Mouse (Mus musculus): ENCODE measurements around the gene Hbs1l. TPM values are rescaled to one million over a fixed set of nuclear protein-coding genes. Genes with fewer than 3 reads are reported as not detected.

Gene Hbs1l
- polyA plus RNA-seq, 1 experiment from 2014 or later, result 127 TPM

DNA sequence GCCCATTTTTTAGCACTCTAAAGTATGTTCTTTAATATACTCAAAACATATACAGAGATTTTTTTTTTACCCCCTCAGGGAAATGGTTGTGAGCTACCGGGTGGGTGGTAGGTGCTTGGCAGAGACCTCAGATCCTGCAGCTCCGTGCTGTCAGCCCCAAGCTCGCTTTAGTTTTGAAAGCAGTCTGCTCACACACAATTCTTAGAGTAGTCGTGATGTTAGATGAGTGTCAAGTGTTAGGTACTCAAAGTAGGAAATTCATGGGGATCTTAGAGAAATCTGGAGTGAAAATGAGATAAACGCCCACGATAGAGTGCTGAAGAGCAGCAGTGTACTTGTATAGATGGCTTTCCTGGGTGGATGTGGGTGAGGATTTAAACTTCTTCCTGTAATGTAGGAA, 24.8 kb downstream of the Hbs1l start:
- Histone ChIP-seq H3K27me3 (ENCODE audit: poor library complexity, severe bottlenecking) (no peaks in the 10 kb centered on the region), H3K36me3 (replicated peaks) (peaks cover 32% of the 10 kb centered on the region), H3K27ac (no peak overlapping the region), H3K9me3 (no peaks in the 10 kb centered on the region), H3K4me1 (no peaks in the 10 kb centered on the region), H3K4me3 (no peak overlapping the region)
- 96% methylated on average over 6 of the region's 6 CpGs for WGBS
- DNase-seq (ENCODE audit: extremely low spot score, low spot score), result no peak

DNA sequence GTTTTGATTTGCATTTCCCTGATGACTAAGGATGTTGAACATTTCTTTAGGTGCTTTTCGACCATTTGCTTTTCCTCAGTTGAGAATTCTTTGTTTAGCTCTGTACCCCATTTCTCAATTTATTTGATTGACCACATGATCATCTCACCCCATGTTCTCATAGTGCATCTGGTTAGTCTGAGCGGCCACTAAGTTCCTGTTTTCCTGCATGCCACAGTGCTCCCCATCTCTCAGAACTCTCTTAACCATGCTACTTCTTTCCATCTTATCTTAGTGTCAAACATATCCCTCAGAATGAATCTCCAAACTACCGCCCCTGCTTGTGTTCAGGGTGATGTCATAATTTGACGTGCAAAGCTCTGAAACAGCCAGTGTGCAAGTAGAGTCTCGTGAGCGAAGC, 30.6 kb downstream of the Hbs1l start:
- H3K4me1 ChIP-seq, result no peaks in the 10 kb centered on the region
- no peak overlapping the region for H3K27ac ChIP-seq
- H3K27me3 ChIP-seq (ENCODE audit: poor library complexity, severe bottlenecking), result no peaks in the 10 kb centered on the region
- WGBS, result 96% methylated on average over 6 of the region's 6 CpGs
- no peak for DNase-seq (ENCODE audit: extremely low spot score, low spot score)
- H3K36me3 ChIP-seq (replicated peaks), result peaks cover 30% of the 10 kb centered on the region
- H3K9me3 ChIP-seq, result no peaks in the 10 kb centered on the region
- no peak overlapping the region for H3K4me3 ChIP-seq

DNA sequence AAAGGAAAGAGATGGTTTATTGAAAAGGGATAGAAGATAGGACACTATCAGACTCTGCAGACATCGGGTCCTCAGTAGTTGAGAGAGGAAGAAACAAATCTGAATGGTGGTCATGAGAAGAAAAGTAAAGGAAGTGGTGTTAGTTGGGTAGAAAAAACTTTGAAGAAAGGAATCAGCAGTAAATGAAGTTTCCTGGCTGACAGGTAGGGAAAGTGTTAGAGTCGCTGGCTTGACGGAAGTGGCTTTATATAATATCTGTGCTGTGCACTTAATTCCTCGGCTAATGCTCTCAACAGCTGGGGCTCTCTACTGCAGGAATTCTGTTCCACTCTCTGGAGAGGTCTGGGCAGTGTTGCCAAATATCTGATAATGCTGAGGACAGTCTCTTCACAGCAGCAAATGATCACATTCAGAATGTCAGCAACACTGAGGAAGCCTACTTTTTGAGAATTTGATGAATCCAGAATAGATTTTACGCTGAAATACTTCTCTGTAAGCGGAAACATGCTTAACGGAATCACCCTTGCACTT, 31.9 kb downstream of the Hbs1l start:
- Histone ChIP-seq H3K27ac (no peak overlapping the region), H3K36me3 (replicated peaks) (peaks cover 40% of the 10 kb centered on the region), H3K27me3 (ENCODE audit: poor library complexity, severe bottlenecking) (no peaks in the 10 kb centered on the region), H3K4me1 (no peaks in the 10 kb centered on the region), H3K4me3 (no peak overlapping the region), H3K9me3 (no peaks in the 10 kb centered on the region)
- no peak for DNase-seq (ENCODE audit: extremely low spot score, low spot score)
- 94% methylated on average over 7 of the region's 7 CpGs for WGBS

DNA sequence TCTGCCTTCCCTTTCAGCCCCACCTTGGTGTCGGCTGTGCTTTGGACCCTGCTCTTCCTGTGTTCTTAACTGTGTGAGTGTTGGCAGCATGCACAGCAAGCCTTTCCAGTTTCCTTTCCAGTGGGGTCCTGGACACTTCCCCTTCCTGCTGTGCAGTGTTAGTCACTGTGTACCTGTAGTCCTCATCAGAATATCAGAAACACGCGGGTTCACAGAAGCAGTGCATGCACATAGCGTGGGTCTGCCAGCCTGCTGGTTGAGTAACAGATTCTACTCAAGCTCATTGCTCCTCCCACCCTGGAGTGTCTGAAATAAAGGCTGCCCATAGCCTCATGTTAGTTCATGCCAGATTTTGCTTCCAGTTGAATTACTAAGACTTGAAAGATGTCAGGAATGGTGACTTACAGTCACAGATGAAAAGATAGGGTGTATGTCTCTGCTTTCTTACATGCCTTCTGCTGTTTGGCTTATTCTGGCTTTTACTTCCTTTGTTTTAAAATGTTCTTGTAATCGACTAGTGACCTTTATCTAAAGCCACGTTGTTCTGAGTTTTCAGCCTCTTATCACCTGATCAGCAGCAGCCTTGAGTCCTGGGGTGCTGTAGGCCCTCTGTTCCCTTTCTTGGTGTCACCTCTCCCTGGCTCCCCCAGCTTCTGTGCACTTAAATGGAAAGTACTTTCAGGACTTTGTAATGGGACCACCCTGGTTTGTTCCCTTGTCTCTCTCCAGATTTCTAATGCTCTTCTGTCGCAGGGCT, 38.7 kb downstream of the Hbs1l start:
- DNase-seq (ENCODE audit: extremely low spot score, low spot score), result no peak
- Histone ChIP-seq H3K27ac (no peak overlapping the region), H3K36me3 (replicated peaks) (peaks cover 87% of the 10 kb centered on the region), H3K4me1 (no peaks in the 10 kb centered on the region), H3K27me3 (ENCODE audit: poor library complexity, severe bottlenecking) (no peaks in the 10 kb centered on the region), H3K9me3 (peaks cover 10% of the 10 kb centered on the region; the same call in 1 of the 2 replicates), H3K4me3 (no peak overlapping the region)
- 90% methylated on average over 7 of the region's 7 CpGs for WGBS

DNA sequence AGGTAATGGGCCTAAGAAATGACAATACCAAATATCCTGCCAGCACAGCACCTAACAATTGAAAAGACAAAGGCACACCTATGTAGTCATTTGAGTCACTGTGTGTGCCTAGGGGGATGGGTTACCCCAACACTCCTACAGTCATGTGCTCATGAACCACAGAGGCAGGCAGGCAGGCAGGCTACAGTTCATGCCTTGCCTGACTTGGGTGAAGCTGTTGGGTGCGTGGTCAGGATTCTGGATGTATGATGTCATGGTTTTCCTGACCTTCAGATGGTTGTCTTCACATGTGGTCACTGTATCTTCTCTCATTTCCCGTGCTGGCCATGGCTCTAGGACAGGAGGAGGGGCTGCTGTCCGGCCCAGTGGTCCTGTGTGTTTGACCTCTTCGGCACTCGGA, 39.8 kb downstream of the Hbs1l start:
- Histone ChIP-seq H3K4me1 (no peaks in the 10 kb centered on the region), H3K9me3 (peaks cover 10% of the 10 kb centered on the region; the same call in 1 of the 2 replicates), H3K27ac (no peak overlapping the region), H3K36me3 (replicated peaks) (peaks cover 86% of the 10 kb centered on the region), H3K4me3 (no peak overlapping the region), H3K27me3 (ENCODE audit: poor library complexity, severe bottlenecking) (no peaks in the 10 kb centered on the region)
- no peak for DNase-seq (ENCODE audit: extremely low spot score, low spot score)
- 94% methylated on average over 5 of the region's 5 CpGs for WGBS

DNA sequence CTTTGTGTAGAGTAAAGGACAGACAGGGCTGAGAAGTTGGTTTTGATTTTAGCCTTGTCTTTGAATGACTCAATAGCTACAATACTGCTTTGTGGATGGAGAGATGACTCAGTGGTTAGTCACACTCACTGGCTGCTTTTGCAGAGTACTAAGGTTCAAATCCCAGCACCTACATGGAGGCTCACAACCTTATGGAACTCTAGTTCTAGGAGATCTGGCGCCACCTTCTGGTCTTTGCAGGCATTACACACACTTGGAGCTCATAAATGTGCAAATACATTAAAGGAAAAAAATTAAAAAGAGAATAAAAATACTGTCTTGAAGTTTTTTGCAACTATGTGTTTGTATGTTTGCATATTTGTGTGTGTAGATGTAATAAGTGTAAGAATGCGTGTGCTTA, 41.4 kb downstream of the Hbs1l start:
- no peak overlapping the region for H3K4me3 ChIP-seq
- H3K27ac ChIP-seq, result no peak overlapping the region
- H3K9me3 ChIP-seq, result peaks cover 10% of the 10 kb centered on the region; the same call in 1 of the 2 replicates
- no peak for DNase-seq (ENCODE audit: extremely low spot score, low spot score)
- peaks cover 6% of the 10 kb centered on the region; the same call in 1 of the 2 replicates for H3K4me1 ChIP-seq
- peaks cover 86% of the 10 kb centered on the region for H3K36me3 ChIP-seq (replicated peaks)
- 61% methylated on average over 2 of the region's 2 CpGs for WGBS
- H3K27me3 ChIP-seq (ENCODE audit: poor library complexity, severe bottlenecking), result no peaks in the 10 kb centered on the region

DNA sequence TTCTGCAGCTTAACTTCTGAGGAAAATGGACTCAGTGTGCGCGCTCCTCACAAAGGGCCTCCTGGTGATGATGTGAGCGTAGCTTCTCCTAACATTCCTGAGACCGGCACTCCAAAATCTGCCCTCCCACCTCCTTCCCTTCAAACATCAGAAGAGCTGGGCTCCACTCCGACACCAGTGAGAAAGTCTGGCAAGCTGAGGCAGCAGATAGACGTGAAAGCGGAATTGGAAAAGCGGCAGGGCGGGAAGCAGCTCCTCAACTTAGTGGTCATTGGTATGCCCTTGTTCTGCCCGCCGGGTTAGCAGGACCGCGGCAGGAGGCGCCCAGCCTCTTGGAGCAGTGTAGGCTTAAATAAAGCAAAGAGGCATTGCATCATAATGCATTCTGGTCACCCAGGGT, 45.9 kb downstream of the Hbs1l start:
- no peak overlapping the region for H3K27ac ChIP-seq
- H3K4me3 ChIP-seq, result no peak overlapping the region
- 76% methylated on average over 14 of the region's 14 CpGs for WGBS
- H3K27me3 ChIP-seq (ENCODE audit: poor library complexity, severe bottlenecking), result no peaks in the 10 kb centered on the region
- peaks cover 81% of the 10 kb centered on the region for H3K36me3 ChIP-seq (replicated peaks)
- DNase-seq (ENCODE audit: extremely low spot score, low spot score), result no peak
- H3K9me3 ChIP-seq, result peaks cover 6% of the 10 kb centered on the region; the same call in 1 of the 2 replicates
- peaks cover 16% of the 10 kb centered on the region for H3K4me1 ChIP-seq

DNA sequence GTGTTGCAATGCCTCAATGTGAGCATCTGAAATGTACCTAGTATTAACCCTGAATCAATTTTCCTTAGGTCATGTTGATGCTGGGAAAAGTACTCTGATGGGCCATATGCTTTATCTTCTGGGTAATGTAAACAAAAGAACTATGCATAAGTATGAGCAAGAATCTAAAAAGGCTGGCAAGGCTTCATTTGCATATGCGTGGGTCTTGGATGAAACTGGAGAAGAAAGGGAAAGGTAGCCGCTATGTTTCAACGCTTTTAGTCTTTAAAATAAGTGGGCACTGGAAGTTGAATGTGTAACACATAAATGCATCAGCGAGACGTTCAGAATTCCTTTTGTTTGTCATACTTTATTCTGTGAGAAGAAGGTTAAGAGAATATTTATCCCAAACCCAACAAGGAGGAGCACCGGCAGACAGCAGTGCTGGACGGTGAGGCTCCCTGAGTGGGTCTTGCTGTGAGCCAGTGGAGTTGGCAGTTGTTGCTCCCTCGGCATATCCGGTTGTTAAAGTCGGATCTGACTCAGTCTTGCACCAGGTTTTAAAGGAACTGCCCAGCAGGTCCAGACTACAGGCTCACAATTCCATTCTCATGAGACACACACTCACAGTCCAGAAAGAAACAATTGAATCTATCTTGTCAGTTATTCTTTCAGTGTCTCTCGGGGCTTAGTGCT, 46.7 kb downstream of the Hbs1l start:
- DNase-seq (ENCODE audit: extremely low spot score, low spot score), result no peak
- no peaks in the 10 kb centered on the region for H3K27me3 ChIP-seq (ENCODE audit: poor library complexity, severe bottlenecking)
- no peak overlapping the region for H3K27ac ChIP-seq
- WGBS, result 91% methylated on average over 11 of the region's 11 CpGs
- H3K36me3 ChIP-seq (replicated peaks), result peaks cover 81% of the 10 kb centered on the region
- H3K4me3 ChIP-seq, result no peak overlapping the region
- H3K4me1 ChIP-seq, result peaks cover 16% of the 10 kb centered on the region
- no peaks in the 10 kb centered on the region for H3K9me3 ChIP-seq

DNA sequence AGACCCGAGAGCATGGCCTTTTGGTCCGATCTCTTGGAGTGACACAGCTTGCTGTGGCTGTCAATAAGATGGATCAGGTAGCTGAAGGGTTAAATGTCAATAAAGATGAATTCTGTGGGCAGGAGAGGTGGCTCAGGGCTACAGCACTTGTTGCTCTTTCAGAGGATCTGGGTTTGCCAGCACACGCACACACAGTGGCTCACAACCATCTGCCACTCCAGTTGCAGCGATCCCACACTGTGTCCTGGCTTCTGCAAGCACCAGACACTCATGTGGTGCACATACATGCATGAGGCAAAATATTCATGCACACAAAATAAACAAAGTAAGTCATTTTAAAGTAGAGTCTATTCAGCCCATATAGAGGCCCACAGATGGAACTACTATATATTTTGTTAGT, 51.6 kb downstream of the Hbs1l start:
- no peak overlapping the region for H3K27ac ChIP-seq
- H3K9me3 ChIP-seq, result no peaks in the 10 kb centered on the region
- no peak overlapping the region for H3K4me3 ChIP-seq
- WGBS, result 95% methylated on average over 4 of the region's 4 CpGs
- H3K27me3 ChIP-seq (ENCODE audit: poor library complexity, severe bottlenecking), result no peaks in the 10 kb centered on the region
- DNase-seq (ENCODE audit: extremely low spot score, low spot score), result no peak
- peaks cover 72% of the 10 kb centered on the region for H3K36me3 ChIP-seq (replicated peaks)
- H3K4me1 ChIP-seq, result peaks cover 11% of the 10 kb centered on the region

DNA sequence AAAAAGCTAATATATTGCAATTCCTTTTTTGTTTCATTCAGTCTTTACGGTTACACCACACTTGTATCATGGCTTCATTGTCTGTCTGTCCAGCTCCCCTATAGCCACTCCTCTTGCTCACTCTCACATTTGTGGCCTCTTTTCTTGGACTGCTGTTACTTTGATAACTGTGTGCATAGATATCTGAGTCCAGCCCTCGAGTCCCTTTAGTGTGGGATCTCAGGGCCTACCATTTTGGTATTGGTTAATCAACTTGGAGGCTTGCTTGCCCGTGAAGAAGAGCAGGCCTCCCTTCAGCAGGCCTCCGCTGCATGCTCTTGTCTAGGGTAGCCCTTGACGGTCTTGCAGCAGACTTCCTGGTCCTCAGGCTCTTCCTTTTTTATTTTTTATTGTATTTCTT, 53.7 kb downstream of the Hbs1l start:
- no peaks in the 10 kb centered on the region for H3K27me3 ChIP-seq (ENCODE audit: poor library complexity, severe bottlenecking)
- WGBS, result 97% methylated on average over 5 of the region's 5 CpGs
- H3K9me3 ChIP-seq, result no peaks in the 10 kb centered on the region
- DNase-seq (ENCODE audit: extremely low spot score, low spot score), result no peak
- H3K4me1 ChIP-seq, result no peaks in the 10 kb centered on the region
- no peak overlapping the region for H3K27ac ChIP-seq
- H3K4me3 ChIP-seq, result no peak overlapping the region
- peaks cover 75% of the 10 kb centered on the region for H3K36me3 ChIP-seq (replicated peaks)

DNA sequence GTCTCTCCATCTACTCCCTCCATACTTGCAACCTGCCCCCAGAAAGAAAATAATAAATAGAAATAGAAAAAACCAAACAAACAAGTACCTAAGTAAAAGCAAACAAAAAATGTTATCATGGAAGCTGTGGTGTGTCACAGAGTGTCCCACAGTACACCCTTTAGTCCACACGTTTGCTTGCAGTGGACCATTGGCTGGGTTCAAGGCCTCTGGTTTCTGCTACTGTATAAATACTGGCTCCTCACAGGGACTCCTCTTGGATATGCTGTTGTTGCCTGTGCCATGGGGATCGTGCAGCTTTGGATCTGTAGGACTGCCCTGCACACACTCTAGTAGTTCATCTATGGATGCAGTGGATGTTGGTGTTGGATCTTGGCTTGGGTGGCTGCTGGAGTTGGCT, 54.2 kb downstream of the Hbs1l start:
- peaks cover 79% of the 10 kb centered on the region for H3K36me3 ChIP-seq (replicated peaks)
- H3K9me3 ChIP-seq, result no peaks in the 10 kb centered on the region
- 96% methylated on average over 2 of the region's 2 CpGs for WGBS
- H3K4me3 ChIP-seq, result no peak overlapping the region
- H3K27ac ChIP-seq, result no peak overlapping the region
- no peaks in the 10 kb centered on the region for H3K4me1 ChIP-seq
- H3K27me3 ChIP-seq (ENCODE audit: poor library complexity, severe bottlenecking), result no peaks in the 10 kb centered on the region
- no peak for DNase-seq (ENCODE audit: extremely low spot score, low spot score)

DNA sequence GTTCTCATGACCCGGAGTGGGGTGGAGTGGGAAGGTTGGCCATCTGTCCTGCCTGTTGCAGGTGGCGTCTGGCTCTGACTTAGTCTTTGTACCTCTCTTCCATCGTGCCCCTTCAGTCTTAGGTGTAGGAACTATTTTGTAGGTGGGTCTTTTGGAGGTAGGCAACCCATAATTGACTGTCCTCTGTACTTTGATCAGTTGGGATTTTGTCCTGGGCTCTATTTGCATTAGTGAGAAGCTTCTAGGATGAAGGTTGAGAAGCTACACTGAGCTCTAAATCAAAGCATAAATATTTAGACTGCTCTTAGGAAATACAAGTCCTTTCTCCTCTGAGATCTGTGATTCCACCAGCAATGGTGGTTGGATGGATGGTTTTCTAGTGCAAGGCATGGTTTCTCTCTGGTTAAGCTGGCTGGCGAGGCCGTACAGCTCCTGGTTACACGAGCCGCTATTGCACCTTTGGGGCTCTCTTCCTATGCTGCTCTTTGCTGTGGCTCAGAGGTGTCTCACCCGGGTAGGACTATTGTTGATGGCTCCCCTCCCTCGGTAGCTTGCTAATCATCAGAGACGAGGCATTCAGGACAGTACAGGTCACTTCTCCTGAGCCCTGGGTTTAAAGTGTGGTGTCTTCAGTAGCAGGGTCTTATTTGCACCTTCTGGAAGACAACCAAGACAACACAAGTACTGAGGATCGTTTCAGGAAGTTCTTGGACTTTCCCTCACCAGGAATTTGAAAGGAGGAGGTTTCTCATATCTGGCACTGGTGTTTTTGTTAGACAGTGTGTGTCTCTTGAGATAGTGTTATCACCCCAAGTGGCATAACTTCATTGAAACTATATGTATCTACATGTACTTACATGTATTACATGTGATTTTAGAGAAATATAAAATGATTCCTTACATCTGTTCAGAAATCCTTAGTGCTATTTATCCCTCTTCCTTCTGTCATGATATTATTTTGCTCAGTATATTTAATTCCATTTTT, 55.0 kb downstream of the Hbs1l start:
- no peak overlapping the region for H3K27ac ChIP-seq
- no peaks in the 10 kb centered on the region for H3K27me3 ChIP-seq (ENCODE audit: poor library complexity, severe bottlenecking)
- 94% methylated on average over 11 of the region's 11 CpGs for WGBS
- peaks cover 79% of the 10 kb centered on the region for H3K36me3 ChIP-seq (replicated peaks)
- no peaks in the 10 kb centered on the region for H3K4me1 ChIP-seq
- DNase-seq (ENCODE audit: extremely low spot score, low spot score), result no peak
- H3K4me3 ChIP-seq, result no peak overlapping the region
- no peaks in the 10 kb centered on the region for H3K9me3 ChIP-seq

All from forebrain, embryonic 10.5 days (tissue).